Mouse (Mus musculus): ENCODE measurements at regions not wholly inside any gene's neighbourhood (a gene's known extent, or its start where the extent isn't known, plus 50 kb on each side); places are given as distances from the start of the nearest gene placed in this dataset.

- TF ChIP-seq POLR2A (IDR thresholded peaks at IDR 0.05; ENCODE audit: extremely low read depth, insufficient read depth, low read length) (no peak), CTCF (IDR thresholded peaks at IDR 0.05; ENCODE audit: extremely low read depth, insufficient read depth, low read length) (no peak)
Measured at GRCm38 (mm10) chr15:61690425-61690824, 767.6 kb upstream of the A1bg start.
